Mouse (Mus musculus) liver, postnatal 0 days (tissue): ENCODE data around the gene Tmem88.

Experiments
- CTCF ChIP-seq: sonication (generic); IDR thresholded peaks from 2 replicates; pipeline ENCODE4 v1.5.1; 2016; ENCODE audit warnings: antibody characterized with exemption, low read depth
- EP300 ChIP-seq: IDR thresholded peaks from 2 replicates; pipeline ENCODE4 v1.6.1; 2016; ENCODE audit warnings: antibody characterized with exemption, low read depth, mild to moderate bottlenecking

- no peak for TF ChIP-seq CTCF
- no peak for TF ChIP-seq EP300
Observed at GRCm38 (mm10) chr11:69415668-69416451, 17.8 kb upstream of the Tmem88 start.
